Mouse (Mus musculus): ENCODE data around the gene Cldn1. TPM values are rescaled to one million over a fixed set of nuclear protein-coding genes. Genes with fewer than 3 reads are reported as not detected.

Gene Cldn1
- not detected for total RNA-seq (2023)

GRCm38 (mm10) chr16:26371325-26372053 lies at the start of gene Cldn1:
Gene Cldn1, minus strand, starts transcription at chr16:26371841.

Other genes starting within 250 kb of the Cldn1 start
- not detected for gene Cldn16, start 91.3 kb upstream of the Cldn1 start, total RNA-seq (2023)
- gene Tmem207, start 154.9 kb upstream of the Cldn1 start, total RNA-seq (2023) = not detected
- 10 to 100 TPM; 11.3 to 15.7 TPM for gene Il1rap, start 209.9 kb upstream of the Cldn1 start, total RNA-seq (2023)

Data from B cell, adult 67 days (primary cell).